Mouse (Mus musculus) heart, adult 11 months (tissue): ENCODE data around the gene Hadh.

ENCODE experiments used
- DNase-seq: peaks from one replicate; pipeline ENCODE4 v3.0.0; 2022

Hadh gene

DNA sequence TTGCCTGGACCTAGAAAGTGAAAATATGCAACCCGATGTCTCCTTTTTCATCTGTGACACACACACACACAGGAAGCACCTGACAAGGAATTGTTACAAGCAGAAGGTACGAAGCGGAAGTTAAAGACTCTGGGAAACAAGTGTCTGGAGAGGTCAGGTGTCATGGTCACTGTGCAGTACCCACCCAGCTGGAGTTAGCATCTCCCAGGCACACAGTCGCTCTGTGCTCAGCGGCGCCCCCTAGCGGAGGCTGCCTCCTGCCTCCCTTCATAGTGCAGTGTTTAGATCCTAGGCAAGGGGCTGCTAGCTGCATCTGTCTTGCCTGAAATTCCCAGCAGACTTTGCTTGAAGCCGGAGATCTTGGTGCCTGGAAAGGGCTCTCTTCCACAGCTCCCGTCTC is 57.1 kb downstream of the Hadh start:
- DNase-seq, result no peak

- DNase-seq, result no peak
Measured at GRCm38 (mm10) chr3:131214060-131214658, 57.7 kb downstream of the Hadh start.

GRCm38 (mm10) chr3:131212200-131212599 is 59.7 kb downstream of the Hadh start:
- DNase-seq, result no peak

- DNase-seq, result no peak
Measured at GRCm38 (mm10) chr3:131208265-131208891, 63.5 kb downstream of the Hadh start.

DNA sequence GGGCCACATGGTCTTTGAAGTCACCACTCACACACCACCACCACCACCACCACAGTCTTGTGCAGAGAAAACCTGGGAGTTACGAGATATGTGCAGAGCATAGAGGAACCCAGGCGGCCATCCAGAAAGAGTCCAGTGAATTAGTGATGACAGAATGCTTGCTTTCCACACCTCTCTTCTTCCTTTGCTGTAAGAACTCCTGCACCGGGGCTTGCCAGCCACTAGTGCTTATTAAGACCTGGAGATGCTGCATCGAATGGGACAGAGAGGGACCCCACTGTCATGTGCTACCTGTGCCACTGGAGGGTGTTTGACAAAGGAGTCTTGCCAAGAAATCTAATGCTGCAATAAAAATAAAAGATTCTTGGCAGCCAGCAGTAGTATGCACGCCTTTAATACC is 64.1 kb downstream of the Hadh start:
- DNase-seq, result no peak

DNA sequence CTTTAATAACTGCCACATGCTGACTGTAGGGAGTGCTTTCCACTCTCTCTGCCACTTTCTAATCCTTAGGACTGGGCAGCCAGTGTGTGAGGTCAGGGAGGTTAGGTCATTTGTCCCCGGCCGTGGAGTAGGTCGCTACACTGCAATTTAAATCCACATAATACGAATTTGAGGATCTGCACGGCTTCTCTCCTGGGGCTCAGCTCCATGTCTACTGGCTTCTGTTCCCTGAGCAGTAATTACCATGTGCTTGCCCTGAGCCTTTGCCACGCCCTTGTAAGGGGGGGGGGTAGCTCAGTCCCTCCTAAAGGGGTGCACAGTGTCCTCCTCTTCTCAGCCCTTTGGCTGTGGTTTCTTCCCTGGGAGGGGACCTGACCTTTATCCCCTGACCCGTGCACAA is 69.6 kb downstream of the Hadh start:
- no peak for DNase-seq

GRCm38 (mm10) chr3:131199590-131200288 is 72.2 kb downstream of the Hadh start:
- DNase-seq, result no peak

DNA sequence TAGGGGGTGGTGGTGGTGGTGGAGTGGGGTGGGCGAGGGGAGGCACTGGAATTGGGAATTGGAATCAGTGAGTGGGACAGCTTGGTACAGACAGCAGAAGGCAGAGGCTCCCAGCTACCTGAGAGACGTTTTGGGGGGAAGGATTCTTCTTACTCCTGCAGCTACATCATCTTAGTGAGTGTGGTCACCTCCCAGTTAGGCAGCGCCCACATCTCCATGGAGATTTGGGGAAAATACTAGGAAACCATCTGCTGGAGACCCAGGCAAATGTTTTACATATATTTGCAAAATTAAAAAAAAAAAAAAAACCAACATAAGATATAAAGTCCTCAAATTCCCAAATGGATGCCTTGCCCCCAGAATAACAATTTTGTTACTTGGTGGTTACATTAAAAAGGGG is 72.9 kb downstream of the Hadh start:
- DNase-seq, result no peak

- DNase-seq, result no peak
Measured at GRCm38 (mm10) chr3:131196507-131197019, 75.3 kb downstream of the Hadh start.

DNA sequence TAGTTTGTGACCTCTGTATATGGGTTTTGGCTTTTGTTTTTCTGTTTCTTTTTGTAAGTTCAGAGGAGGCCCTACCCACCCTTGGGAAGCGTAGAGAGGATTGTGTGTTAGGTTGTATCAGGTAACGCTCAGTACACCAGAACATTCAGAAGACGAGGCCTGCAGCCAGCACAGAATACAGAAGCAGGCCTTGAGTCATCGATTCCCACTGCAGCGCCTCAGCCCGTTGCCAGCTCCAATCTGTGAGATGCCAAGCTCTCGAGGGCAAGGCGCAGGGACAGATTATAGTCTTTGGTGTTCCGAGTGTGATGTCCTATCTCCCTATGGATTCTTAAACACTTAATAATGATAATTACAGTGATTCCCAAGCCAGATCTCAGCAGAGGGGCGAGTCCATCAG is 75.9 kb downstream of the Hadh start:
- DNase-seq, result no peak

GRCm38 (mm10) chr3:131191454-131191853 is 80.4 kb downstream of the Hadh start:
- DNase-seq, result peak; percentile 82

- peak; percentile 86 for DNase-seq
Measured at GRCm38 (mm10) chr3:131190671-131191367, 81.1 kb downstream of the Hadh start.

- no peak for DNase-seq
Measured at GRCm38 (mm10) chr3:131190239-131190638, 81.7 kb downstream of the Hadh start.

- no peak for DNase-seq
Measured at GRCm38 (mm10) chr3:131186193-131186592, 85.7 kb downstream of the Hadh start.
